Mouse (Mus musculus): ENCODE measurements at regions not wholly inside any gene's neighbourhood (a gene's known extent, or its start where the extent isn't known, plus 50 kb on each side); places are given as distances from the start of the nearest gene placed in this dataset.

GRCm38 (mm10) chr10:46006319-46006718 is 428.7 kb downstream of the Hace1 start:
- no peak for TF ChIP-seq CTCF (IDR thresholded peaks at IDR 0.05; ENCODE audit: extremely low read depth, insufficient read depth, low read length)
- TF ChIP-seq POLR2A (IDR thresholded peaks at IDR 0.05; ENCODE audit: extremely low read depth, insufficient read depth, low read length): no peak
